Mouse (Mus musculus): ENCODE measurements around the gene Slc7a1. TPM values are rescaled to one million over a fixed set of nuclear protein-coding genes. Genes with fewer than 3 reads are reported as not detected.

The Slc7a1 gene
- total and polyA plus RNA-seq, 2 experiments from 2014 or later = 13.2 to 31.0 TPM

GRCm38 (mm10) chr5:148288804-148289203 lies 110.9 kb downstream of the Slc7a1 start:
- peaks cover 36% of the 10 kb centered on the region for H3K36me3 ChIP-seq (replicated peaks; ENCODE audit: control insufficient read depth, insufficient read depth, low read length)
- H3K27ac ChIP-seq (ENCODE audit: low read depth) = no peak overlapping the region

GRCm38 (mm10) chr5:148287529-148287928 lies 112.2 kb downstream of the Slc7a1 start:
- WGBS = 87% methylated on average over 5 of the region's 5 CpGs
- no peak overlapping the region for H3K4me2 ChIP-seq (ENCODE audit: low read depth, low read length)
- TF ChIP-seq CTCF (IDR thresholded peaks at IDR 0.05; ENCODE audit: low read depth) (no peak), EP300 (IDR thresholded peaks at IDR 0.05; ENCODE audit: low read depth) (no peak)

More at GRCm38 (mm10) chr5:148288804-148289203, 110.9 kb downstream of the Slc7a1 start:
- no peak overlapping the region for H3K4me3 ChIP-seq (ENCODE audit: low read depth, low read length)
- WGBS = 66% methylated on average over 18 of the region's 18 CpGs
- no peak for TF ChIP-seq CTCF (IDR thresholded peaks at IDR 0.05; ENCODE audit: low read depth)
- no peak for TF ChIP-seq EP300 (IDR thresholded peaks at IDR 0.05; ENCODE audit: low read depth)
- no peaks in the 10 kb centered on the region for H3K27me3 ChIP-seq (ENCODE audit: control insufficient read depth, insufficient read depth, low read length)
- DNase-seq (ENCODE audit: low spot score) (no peak), ATAC-seq (ENCODE audit: insufficient read depth, low read depth) (no peak)
- no peaks in the 10 kb centered on the region for H3K4me1 ChIP-seq (ENCODE audit: control insufficient read depth, insufficient read depth)
- H3K9me3 ChIP-seq (replicated peaks; ENCODE audit: control insufficient read depth, low read length) = no peaks in the 10 kb centered on the region
- H3K4me2 ChIP-seq (ENCODE audit: low read depth, low read length) = no peak overlapping the region
- no peak overlapping the region for H3K9ac ChIP-seq (replicated peaks; ENCODE audit: low read depth, low read length)

GRCm38 (mm10) chr5:148283584-148283983 lies 116.1 kb downstream of the Slc7a1 start:
- Histone ChIP-seq H3K9ac (replicated peaks; ENCODE audit: low read depth, low read length) (no peak overlapping the region), H3K9me3 (replicated peaks; ENCODE audit: control insufficient read depth, low read length) (no peaks in the 10 kb centered on the region), H3K27me3 (ENCODE audit: control insufficient read depth, insufficient read depth, low read length) (no peaks in the 10 kb centered on the region), H3K4me1 (ENCODE audit: control insufficient read depth, insufficient read depth) (peaks cover 6% of the 10 kb centered on the region; the same call in 1 of the 2 replicates), H3K4me2 (ENCODE audit: low read depth, low read length) (no peak overlapping the region), H3K27ac (ENCODE audit: low read depth) (no peak overlapping the region), H3K36me3 (replicated peaks; ENCODE audit: control insufficient read depth, insufficient read depth, low read length) (peaks cover 24% of the 10 kb centered on the region; the same call in 1 of the 2 replicates), H3K4me3 (ENCODE audit: low read depth, low read length) (no peak overlapping the region)
- ATAC-seq (ENCODE audit: insufficient read depth, low read depth) (no peak), DNase-seq (ENCODE audit: low spot score) (no peak)
- no peak for TF ChIP-seq EP300 (IDR thresholded peaks at IDR 0.05; ENCODE audit: low read depth)
- TF ChIP-seq CTCF (IDR thresholded peaks at IDR 0.05; ENCODE audit: low read depth) = no peak
- WGBS = 86% methylated on average over 3 of the region's 3 CpGs

More at GRCm38 (mm10) chr5:148287529-148287928, 112.2 kb downstream of the Slc7a1 start:
- no peaks in the 10 kb centered on the region for H3K4me1 ChIP-seq (ENCODE audit: control insufficient read depth, insufficient read depth)
- no peak for ATAC-seq (ENCODE audit: insufficient read depth, low read depth)
- H3K27ac ChIP-seq (ENCODE audit: low read depth) = peak overlapping the region; percentile 25; the same call in 1 of the 2 replicates
- H3K36me3 ChIP-seq (replicated peaks; ENCODE audit: control insufficient read depth, insufficient read depth, low read length) = peaks cover 37% of the 10 kb centered on the region
- H3K4me3 ChIP-seq (ENCODE audit: low read depth, low read length) = no peak overlapping the region
- H3K9ac ChIP-seq (replicated peaks; ENCODE audit: low read depth, low read length) = no peak overlapping the region
- DNase-seq (ENCODE audit: low spot score) = no peak
- no peaks in the 10 kb centered on the region for H3K9me3 ChIP-seq (replicated peaks; ENCODE audit: control insufficient read depth, low read length)
- H3K27me3 ChIP-seq (ENCODE audit: control insufficient read depth, insufficient read depth, low read length) = no peaks in the 10 kb centered on the region

- TF ChIP-seq CTCF (IDR thresholded peaks at IDR 0.05; ENCODE audit: low read depth) = no peak
- no peak for TF ChIP-seq EP300 (IDR thresholded peaks at IDR 0.05; ENCODE audit: low read depth)
- Histone ChIP-seq H3K9ac (replicated peaks; ENCODE audit: low read depth, low read length) (no peak overlapping the region), H3K4me2 (ENCODE audit: low read depth, low read length) (no peak overlapping the region), H3K27me3 (ENCODE audit: control insufficient read depth, insufficient read depth, low read length) (no peaks in the 10 kb centered on the region), H3K9me3 (replicated peaks; ENCODE audit: control insufficient read depth, low read length) (no peaks in the 10 kb centered on the region), H3K4me1 (ENCODE audit: control insufficient read depth, insufficient read depth) (peaks cover 6% of the 10 kb centered on the region; the same call in 1 of the 2 replicates), H3K36me3 (replicated peaks; ENCODE audit: control insufficient read depth, insufficient read depth, low read length) (peaks cover 28% of the 10 kb centered on the region), H3K27ac (ENCODE audit: low read depth) (no peak overlapping the region), H3K4me3 (ENCODE audit: low read depth, low read length) (no peak overlapping the region)
- no peak for ATAC-seq (ENCODE audit: insufficient read depth, low read depth)
- 80% methylated on average over 2 of the region's 2 CpGs for WGBS
- DNase-seq (ENCODE audit: low spot score) = no peak
Measured at GRCm38 (mm10) chr5:148283177-148283576, 116.5 kb downstream of the Slc7a1 start.

- no peak for TF ChIP-seq EP300 (IDR thresholded peaks at IDR 0.05; ENCODE audit: low read depth)
- no peak for TF ChIP-seq CTCF (IDR thresholded peaks at IDR 0.05; ENCODE audit: low read depth)
Measured at GRCm38 (mm10) chr5:148282631-148283030, 117.1 kb downstream of the Slc7a1 start.

GRCm38 (mm10) chr5:148282093-148282492 lies 117.6 kb downstream of the Slc7a1 start:
- H3K27me3 ChIP-seq (ENCODE audit: control insufficient read depth, insufficient read depth, low read length) = no peaks in the 10 kb centered on the region
- H3K4me2 ChIP-seq (ENCODE audit: low read depth, low read length) = no peak overlapping the region
- peaks cover 28% of the 10 kb centered on the region for H3K36me3 ChIP-seq (replicated peaks; ENCODE audit: control insufficient read depth, insufficient read depth, low read length)
- no peak overlapping the region for H3K27ac ChIP-seq (ENCODE audit: low read depth)
- peaks cover 6% of the 10 kb centered on the region; the same call in 1 of the 2 replicates for H3K4me1 ChIP-seq (ENCODE audit: control insufficient read depth, insufficient read depth)
- no peak for ATAC-seq (ENCODE audit: insufficient read depth, low read depth)
- DNase-seq (ENCODE audit: low spot score) = no peak
- no peak for TF ChIP-seq CTCF (IDR thresholded peaks at IDR 0.05; ENCODE audit: low read depth)
- TF ChIP-seq EP300 (IDR thresholded peaks at IDR 0.05; ENCODE audit: low read depth) = no peak
- no peaks in the 10 kb centered on the region for H3K9me3 ChIP-seq (replicated peaks; ENCODE audit: control insufficient read depth, low read length)
- no peak overlapping the region for H3K4me3 ChIP-seq (ENCODE audit: low read depth, low read length)
- H3K9ac ChIP-seq (replicated peaks; ENCODE audit: low read depth, low read length) = no peak overlapping the region
- WGBS = 83% methylated on average over 6 of the region's 6 CpGs

More at GRCm38 (mm10) chr5:148282631-148283030, 117.1 kb downstream of the Slc7a1 start:
- H3K9ac ChIP-seq (replicated peaks; ENCODE audit: low read depth, low read length) = no peak overlapping the region
- WGBS = 96% methylated on average over 5 of the region's 5 CpGs
- no peaks in the 10 kb centered on the region for H3K27me3 ChIP-seq (ENCODE audit: control insufficient read depth, insufficient read depth, low read length)
- H3K27ac ChIP-seq (ENCODE audit: low read depth) = no peak overlapping the region
- no peak overlapping the region for H3K4me2 ChIP-seq (ENCODE audit: low read depth, low read length)
- ATAC-seq (ENCODE audit: insufficient read depth, low read depth) (no peak), DNase-seq (ENCODE audit: low spot score) (no peak)
- peaks cover 29% of the 10 kb centered on the region for H3K36me3 ChIP-seq (replicated peaks; ENCODE audit: control insufficient read depth, insufficient read depth, low read length)
- H3K9me3 ChIP-seq (replicated peaks; ENCODE audit: control insufficient read depth, low read length) = no peaks in the 10 kb centered on the region
- H3K4me3 ChIP-seq (ENCODE audit: low read depth, low read length) = no peak overlapping the region
- H3K4me1 ChIP-seq (ENCODE audit: control insufficient read depth, insufficient read depth) = peaks cover 6% of the 10 kb centered on the region; the same call in 1 of the 2 replicates
